Mouse (Mus musculus) stomach, embryonic 15.5 days (tissue): ENCODE results near the gene Gm9. TPM values are rescaled to one million over a fixed set of nuclear protein-coding genes. Genes with fewer than 3 reads are reported as not detected.

Experiments
- ATAC-seq: fragments of 200-750 bp; cut with Nextera tagmentation; 2 replicates; pipeline ENCODE4 v1.8.0; 2017; ENCODE audit warnings: low read depth, moderate number of reproducible peaks, moderate TSS enrichment; ENCODE audit not compliant: insufficient read depth, low FRiP score
- H3K27ac ChIP-seq: fragments of 300-500 bp; sonication (generic); 2 replicates; pipeline ENCODE4 v1.5.1; 2015; ENCODE audit warnings: mild to moderate bottlenecking, inconsistent platforms
- H3K27me3 ChIP-seq: fragments of 300-500 bp; sonication (generic); replicated peaks from 2 replicates; pipeline ENCODE4 v1.6.1; 2015; ENCODE audit warnings: inconsistent platforms
- H3K36me3 ChIP-seq: fragments of 300-500 bp; sonication (generic); 2 replicates; pipeline ENCODE4 v1.6.1; 2015; ENCODE audit warnings: inconsistent platforms
- H3K4me1 ChIP-seq: fragments of 300-500 bp; sonication (generic); 2 replicates; pipeline ENCODE4 v1.6.1; 2015; ENCODE audit warnings: inconsistent platforms
- H3K4me2 ChIP-seq: fragments of 300-500 bp; sonication (generic); 2 replicates; pipeline ENCODE4 v1.6.1; 2015; ENCODE audit warnings: mild to moderate bottlenecking, inconsistent platforms
- H3K4me3 ChIP-seq: fragments of 300-500 bp; sonication (generic); replicated peaks from 2 replicates; pipeline ENCODE4 v1.5.1; 2015; ENCODE audit warnings: inconsistent platforms
- H3K9ac ChIP-seq: fragments of 300-500 bp; sonication (generic); 2 replicates; pipeline ENCODE4 v1.6.1; 2015; ENCODE audit warnings: inconsistent platforms
- H3K9me3 ChIP-seq: fragments of 300-500 bp; sonication (generic); 2 replicates; pipeline ENCODE4 v1.6.1; 2016; ENCODE audit warnings: inconsistent platforms
- WGBS: fragments of 180-500 bp; shearing (Covaris S2); methylation state at CpG from one replicate; pipeline ENCODE4 v1.1.7; 2015; 5-methylcytosine and 5-hydroxymethylcytosine counted together
- polyA plus RNA-seq: library from polyadenylated mRNA; unstranded; fragments of >200 nt; fragmentation: Nextera tagmentation; extraction: Ambion mirVana; gene quantifications from 2 replicates; pipeline ENCODE4 v1.2.1, GENCODE M21; 2015

Gene Gm9
- polyA plus RNA-seq, 1 experiment from 2014 or later: not detected

DNA sequence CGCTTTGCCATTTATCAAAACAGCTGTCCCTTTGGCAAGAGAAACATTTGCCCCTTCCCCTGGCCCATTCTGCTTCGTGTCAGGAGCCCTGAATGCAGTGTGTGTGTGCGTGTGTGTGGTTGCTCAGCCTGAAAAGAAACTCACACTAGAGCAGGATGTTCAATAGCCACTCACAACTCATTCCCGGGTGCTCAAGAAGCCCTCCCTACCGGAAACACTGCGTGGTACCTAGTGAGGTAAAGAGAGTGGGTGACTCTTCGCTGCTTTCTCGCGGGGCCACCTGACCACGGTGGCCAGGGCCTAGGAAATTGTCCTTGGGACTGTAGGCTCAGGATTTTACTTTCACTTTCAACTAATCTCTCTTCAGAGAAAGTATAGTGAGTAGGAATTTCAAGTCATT is 49.7 kb downstream of the Gm9 start:
- H3K4me1 ChIP-seq: no peaks in the 10 kb centered on the region
- WGBS: 70% methylated on average over 10 of the region's 10 CpGs
- no peaks in the 10 kb centered on the region for H3K9me3 ChIP-seq
- ATAC-seq: no peak
- H3K27ac ChIP-seq: no peak overlapping the region
- H3K36me3 ChIP-seq: no peaks in the 10 kb centered on the region
- H3K27me3 ChIP-seq: no peaks in the 10 kb centered on the region
- no peak overlapping the region for H3K4me2 ChIP-seq
- no peak overlapping the region for H3K9ac ChIP-seq
- no peak overlapping the region for H3K4me3 ChIP-seq

Other genes with a start within 250 kb of the Gm9 start
- gene Sept6, start 219.2 kb downstream of the Gm9 start, polyA plus RNA-seq: 15.9 and 16.2 TPM in 2 replicates
- gene Sowahd, start 162.2 kb downstream of the Gm9 start, polyA plus RNA-seq: 0.10 and 0.17 TPM in 2 replicates
- gene Rpl39, start 125.6 kb downstream of the Gm9 start, polyA plus RNA-seq: 527 and 550 TPM in 2 replicates
- gene Upf3b, start 100.7 kb downstream of the Gm9 start, polyA plus RNA-seq: 22.3 and 23.6 TPM in 2 replicates
- gene Nkap, start 84.2 kb downstream of the Gm9 start, polyA plus RNA-seq: 14.1 and 14.6 TPM in 2 replicates
- gene Akap14, start 42.2 kb downstream of the Gm9 start, polyA plus RNA-seq: 0.06 TPM in 1 of 2 replicates, not detected in the other
- 383 and 411 TPM in 2 replicates for gene Ndufa1, start 19.9 kb downstream of the Gm9 start, polyA plus RNA-seq
- 10.2 TPM in 2 replicates for gene Rnf113a1, start 19.8 kb downstream of the Gm9 start, polyA plus RNA-seq
- gene Rhox1, start 11.2 kb upstream of the Gm9 start, polyA plus RNA-seq: not detected in 2 replicates
- not detected in 2 replicates for gene Rhox2a, start 33.9 kb upstream of the Gm9 start, polyA plus RNA-seq
- not detected in 2 replicates for gene Rhox3a, start 38.9 kb upstream of the Gm9 start, polyA plus RNA-seq
- not detected in 2 replicates for gene Rhox4a, start 54.3 kb upstream of the Gm9 start, polyA plus RNA-seq
- not detected in 2 replicates for gene Rhox3a2, start 169.0 kb upstream of the Gm9 start, polyA plus RNA-seq
- 0.30 TPM in 1 of 2 replicates, not detected in the other for gene Rhox4a2, start 179.8 kb upstream of the Gm9 start, polyA plus RNA-seq
- gene Rhox2b, start 201.0 kb upstream of the Gm9 start, polyA plus RNA-seq: not detected in 2 replicates
- not detected in 2 replicates for gene Rhox4b, start 221.5 kb upstream of the Gm9 start, polyA plus RNA-seq
- gene Rhox2c, start 242.6 kb upstream of the Gm9 start, polyA plus RNA-seq: not detected in 2 replicates
- not detected in 2 replicates for gene Rhox3c, start 247.5 kb upstream of the Gm9 start, polyA plus RNA-seq